Mouse (Mus musculus) right cerebral cortex, postnatal 10 days (tissue): ENCODE results near the gene Metrn.

Experiments
- DNase-seq, 2 experiments: peaks; one replicate each; pipeline ENCODE4 v3.0.0; 2021; ENCODE audit warnings: low spot score in 2 of 2

Metrn gene

GRCm38 (mm10) chr17:25775318-25776062, 21.4 kb downstream of the Metrn start:
- no peak for DNase-seq

GRCm38 (mm10) chr17:25773549-25774120, 23.3 kb downstream of the Metrn start, which contains the start of gene Narfl:
Gene Narfl, plus strand, starts transcription at chr17:25773776.
- peak; percentile 98 to 99 for DNase-seq

- no peak for DNase-seq
Observed at GRCm38 (mm10) chr17:25769331-25769730, 27.6 kb downstream of the Metrn start.

- no peak for DNase-seq
Observed at GRCm38 (mm10) chr17:25765886-25766285, 31.1 kb downstream of the Metrn start.

- DNase-seq, result no peak
Observed at GRCm38 (mm10) chr17:25762591-25762990, 34.3 kb downstream of the Metrn start.

GRCm38 (mm10) chr17:25761561-25761970, 35.4 kb downstream of the Metrn start:
- peak; percentile 44 to 73 for DNase-seq

DNA sequence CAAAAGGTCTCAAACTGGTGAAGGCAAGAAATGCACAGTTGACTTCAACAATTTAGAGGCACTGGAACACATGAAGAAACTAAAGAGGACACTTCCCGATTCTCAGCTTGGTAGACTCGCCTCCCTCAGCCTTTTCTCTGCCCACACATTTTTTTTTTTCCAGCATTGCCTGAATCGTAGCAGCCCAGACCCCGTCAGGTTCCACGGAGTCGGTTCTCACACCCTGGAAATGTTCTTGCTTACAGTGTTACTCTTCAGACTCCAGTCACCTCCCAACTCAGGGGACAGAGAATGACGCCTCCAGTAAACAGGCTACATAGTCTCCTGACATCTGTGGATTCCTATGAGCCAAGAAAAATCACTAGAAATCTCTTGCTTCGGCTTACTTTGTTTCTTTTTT, 36.8 kb downstream of the Metrn start:
- no peak for DNase-seq

- no peak for DNase-seq
Observed at GRCm38 (mm10) chr17:25757691-25758090, 39.2 kb downstream of the Metrn start.

DNA sequence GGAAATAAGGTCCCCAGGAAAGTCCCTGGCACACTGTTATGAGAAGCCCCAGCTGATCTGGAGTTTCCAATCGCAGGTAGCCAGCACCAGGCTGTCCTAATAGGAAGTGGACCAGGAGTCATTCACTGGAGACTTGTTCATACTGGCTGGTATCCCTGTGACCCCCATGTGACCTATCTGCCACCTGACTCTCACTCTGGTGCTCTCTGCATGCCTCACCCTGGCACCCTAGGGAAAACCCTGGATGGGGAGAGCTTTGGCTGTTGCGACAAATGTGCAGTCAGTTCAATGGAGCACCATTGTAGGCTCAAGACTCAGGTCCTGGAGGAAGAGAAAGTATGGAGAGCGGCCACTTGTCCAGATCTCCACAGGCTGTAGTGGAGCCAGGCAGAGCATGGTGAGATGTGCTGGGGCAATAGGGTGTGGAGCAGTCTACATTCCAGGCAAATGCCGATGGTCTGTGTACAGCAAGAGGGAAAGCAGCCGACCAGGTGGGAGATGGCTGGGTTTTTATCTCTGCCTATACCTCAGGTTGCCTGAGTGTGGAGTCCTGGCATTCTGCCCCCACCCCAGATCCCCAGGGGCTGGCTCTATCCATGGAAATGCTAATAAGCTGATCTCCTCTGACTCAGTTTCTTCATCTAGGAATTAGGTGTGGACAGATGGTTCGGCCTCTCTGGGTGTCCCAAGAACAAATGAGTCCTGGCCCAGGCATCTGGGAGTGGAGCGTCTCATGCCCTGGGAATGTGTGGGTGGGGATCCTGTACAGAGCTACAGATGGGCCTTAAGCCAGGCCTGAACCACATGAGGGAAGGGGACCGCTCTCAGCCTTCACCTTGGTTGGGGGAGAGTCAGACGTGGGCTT, 40.3 kb downstream of the Metrn start:
- no peak for DNase-seq

DNA sequence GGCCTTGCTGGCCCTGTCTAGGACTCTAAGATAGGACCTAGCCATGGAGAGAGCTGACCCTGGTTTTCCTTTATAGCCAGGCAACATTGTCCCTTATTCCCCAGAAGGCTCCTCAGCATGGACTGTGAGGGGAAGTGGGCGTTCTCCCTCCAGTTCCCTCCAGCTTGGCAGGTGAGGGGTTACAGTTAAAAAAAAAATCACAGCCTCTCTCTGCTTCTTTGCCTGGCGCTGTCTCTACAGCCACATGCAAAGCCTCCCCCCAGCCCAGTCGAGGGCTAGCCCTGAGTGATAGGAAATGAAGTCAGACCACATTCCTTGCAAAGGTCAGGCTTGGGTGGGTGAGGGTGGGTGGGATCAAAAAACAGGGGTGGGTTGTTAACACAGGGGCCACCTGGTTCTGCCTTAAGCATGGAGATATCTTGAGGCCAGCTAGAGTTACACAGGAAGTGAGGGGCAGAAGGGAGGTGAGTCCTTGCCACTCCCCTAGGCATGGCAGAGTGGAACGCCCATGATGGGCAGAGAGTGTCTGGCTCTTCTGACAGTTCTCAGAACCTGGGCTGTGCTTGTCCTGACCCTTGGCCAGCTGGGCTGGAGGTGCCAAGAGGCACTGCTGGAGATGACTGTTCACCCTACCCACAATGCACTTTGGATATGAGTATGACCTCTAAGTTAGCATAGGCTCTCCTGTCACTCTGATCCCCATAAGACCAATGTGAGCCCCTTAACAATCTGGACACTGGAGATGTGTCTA, 41.1 kb downstream of the Metrn start:
- no peak for DNase-seq

GRCm38 (mm10) chr17:25755086-25755485, 41.9 kb downstream of the Metrn start:
- no peak for DNase-seq

DNA sequence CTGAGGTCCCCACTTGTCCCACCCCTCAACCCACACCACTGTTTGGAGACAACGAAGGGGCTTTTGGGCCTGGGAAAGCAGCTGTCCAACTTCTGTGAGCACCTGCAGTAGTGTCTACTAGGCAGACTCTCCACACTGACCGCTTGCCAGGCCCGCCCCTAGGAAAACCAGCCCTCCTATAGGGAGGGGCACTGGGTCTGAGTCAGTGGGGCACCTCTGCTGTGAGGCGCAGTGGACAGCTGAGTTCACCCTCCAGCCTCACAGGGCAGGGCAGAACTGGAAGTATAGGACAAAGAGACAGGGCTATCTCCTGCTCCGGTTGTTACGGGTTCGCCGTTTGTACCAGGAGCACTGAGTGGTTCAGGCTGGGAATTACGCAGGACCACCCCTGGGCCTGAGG, 42.7 kb downstream of the Metrn start, which contains the start of gene Msln:
Gene Msln, minus strand, starts transcription at position 138 of the 400 bp plus-strand sequence.
- no peak for DNase-seq

DNA sequence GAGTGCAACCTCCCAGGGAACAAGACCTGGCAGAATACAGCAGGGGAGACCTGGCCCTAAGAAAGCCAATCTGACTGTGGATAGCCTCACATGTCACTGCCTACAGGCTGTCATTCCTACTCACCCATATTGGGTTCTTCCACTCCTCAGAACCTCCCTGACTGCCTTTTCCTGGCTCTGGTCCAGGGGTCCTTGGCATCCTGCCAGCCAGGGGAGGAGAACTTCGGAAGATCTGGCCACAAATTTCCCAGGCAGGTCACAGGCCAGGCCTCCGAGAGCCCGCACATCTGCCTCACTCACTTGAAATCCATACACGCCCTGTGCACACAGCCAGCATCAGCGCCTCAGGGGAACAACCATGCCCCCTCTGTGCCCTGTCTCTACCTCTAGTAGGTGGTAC, 45.5 kb downstream of the Metrn start:
- DNase-seq, result peak in 1 of 2 experiments; percentile 73

- no peak for DNase-seq
Observed at GRCm38 (mm10) chr17:25749314-25749713, 47.6 kb downstream of the Metrn start.

GRCm38 (mm10) chr17:25748238-25748637, 48.7 kb downstream of the Metrn start:
- DNase-seq, result no peak

DNA sequence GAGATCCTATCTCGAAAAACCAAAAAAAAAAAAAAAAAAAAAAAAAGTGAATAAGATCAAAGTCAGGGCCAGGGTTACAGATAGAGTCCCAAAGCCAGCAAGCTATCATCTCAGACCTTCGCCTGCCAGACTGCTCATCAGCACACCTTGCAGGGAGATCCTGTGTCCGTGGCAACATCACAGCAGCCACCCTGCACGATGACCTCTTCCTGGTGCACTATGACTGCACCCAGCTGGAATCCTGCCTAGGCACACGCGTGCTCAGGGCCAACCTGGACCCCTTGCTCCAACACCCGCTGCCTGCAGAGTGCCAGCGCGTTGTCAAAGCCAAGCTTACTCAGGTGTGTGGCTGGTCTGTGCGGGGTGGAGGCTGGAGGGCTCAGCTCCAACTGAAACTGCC, 52.6 kb downstream of the Metrn start:
- DNase-seq, result no peak

GRCm38 (mm10) chr17:25743831-25744230, 53.1 kb downstream of the Metrn start:
- no peak for DNase-seq
